Comparison of ENCODE assay signal across 8 mouse cellular contexts in the genomic region with DNA sequence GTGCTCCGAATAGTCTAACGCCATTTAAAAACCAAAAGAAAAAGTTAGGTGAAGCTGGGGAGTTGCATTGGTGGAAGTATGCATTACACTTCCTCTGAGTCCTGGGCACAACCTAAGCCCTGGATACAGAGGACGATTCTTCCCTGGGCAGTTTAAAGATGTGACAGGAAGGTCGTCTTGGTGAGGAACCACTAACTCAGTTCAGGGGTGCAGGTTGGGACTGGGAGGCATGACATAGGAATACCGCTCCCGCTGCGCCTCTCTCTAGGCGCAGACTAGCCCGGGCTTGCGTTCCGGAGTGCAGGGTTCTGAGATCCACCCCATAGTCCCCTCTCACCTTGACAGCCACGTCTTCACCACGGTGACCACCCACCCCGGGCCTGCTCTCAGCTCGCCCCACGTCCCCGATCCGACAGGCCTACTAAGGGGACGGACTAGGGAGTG. TPM values are rescaled to one million over a fixed set of nuclear protein-coding genes. Genes with fewer than 3 reads are reported as not detected.
DNase-seq lines count a peak whose midpoint lies in the region; ATAC-seq and TF ChIP-seq lines count a peak whose summit lies in the region.

No protein-coding gene starts in this region.

- H3K4me3 ChIP-seq in layer of hippocampus, adult 2 months: peak overlapping the region; percentile 98

- no peak; the same call in 1 of the 2 replicates for TF ChIP-seq CTCF in layer of hippocampus, adult 2 months (conservative IDR thresholded peaks at IDR 0.05)

- DNase-seq in layer of hippocampus, adult 2 months (ENCODE audit: low spot score in 2 of 2): no peak
- DNase-seq in layer of hippocampus, adult 9-11 months: no peak
- no peak for DNase-seq in layer of hippocampus, adult 8-10 months (ENCODE audit: low spot score in 2 of 2)
- no peak for DNase-seq in cerebellum, postnatal 4 days (ENCODE audit: low spot score in 2 of 2)
- no peak for DNase-seq in spleen, postnatal 14 days (ENCODE audit: low spot score in 2 of 2)

- H3K27ac ChIP-seq in layer of hippocampus, adult 2 months: peak overlapping the region; percentile 97

- ATAC-seq in activated CD4-positive, CD25-positive, alpha-beta regulatory T cell, adult 4 months: peak; percentile 51
- ATAC-seq in hematopoietic stem cell, adult 5-6 weeks (replicated peaks in 1 of 2; ENCODE audit: insufficient read depth in 1 of 2, low FRiP score in 2 of 2, low TSS enrichment in 1 of 2, low read depth in 1 of 2, poor library complexity in 2 of 2, severe bottlenecking in 2 of 2): peak; percentile 48 to 50
- ATAC-seq in megakaryocyte, adult 5-6 weeks (ENCODE audit: poor library complexity, severe bottlenecking): peak; percentile 46

RNA-seq across cellular contexts. Expression of a gene that starts 0.4 kb away (rescaled TPM):
- 10 to 100 TPM; 63.0 to 63.2 TPM for total RNA-seq in layer of hippocampus, adult 2 months (2021)
- polyA plus RNA-seq in activated CD4-positive, CD25-positive, alpha-beta regulatory T cell, adult 4 months (2017; shearing (Covaris generic)): 10 to 100 TPM; 80.3 to 88.0 TPM
- total RNA-seq in hematopoietic stem cell, adult 5-6 weeks (2017): 68.5 and 80.9 TPM in 2 replicates
- total RNA-seq in megakaryocyte, adult 5-6 weeks (2015): 86.5 and 89.1 TPM in 2 replicates
- total RNA-seq in megakaryocyte, adult 5-6 weeks (2017): 72.5 and 74.6 TPM in 2 replicates
- 10 to 100 TPM; 64.8 to 75.7 (median 68.7) TPM for total RNA-seq in layer of hippocampus, adult 8-10 months (2022)

RNA-seq across cellular contexts. Expression of a gene that starts 21.2 kb away (rescaled TPM):
- total RNA-seq in layer of hippocampus, adult 2 months (2021): 10 to 100 TPM; 16.1 to 25.0 TPM
- polyA plus RNA-seq in activated CD4-positive, CD25-positive, alpha-beta regulatory T cell, adult 4 months (2017; shearing (Covaris generic)): 10 to 100 TPM; 60.4 to 63.8 TPM
- total RNA-seq in hematopoietic stem cell, adult 5-6 weeks (2017): 112 and 142 TPM in 2 replicates
- 31.9 and 44.9 TPM in 2 replicates for total RNA-seq in megakaryocyte, adult 5-6 weeks (2015)
- 62.8 and 63.0 TPM in 2 replicates for total RNA-seq in megakaryocyte, adult 5-6 weeks (2017)
- 10 to 100 TPM; 16.7 to 21.6 (median 18.3) TPM for total RNA-seq in layer of hippocampus, adult 8-10 months (2022)

RNA-seq across cellular contexts. Expression of a gene that starts 21.5 kb away (rescaled TPM):
- under 1 TPM; 0.20 to 0.51 TPM for total RNA-seq in layer of hippocampus, adult 2 months (2021)
- polyA plus RNA-seq in activated CD4-positive, CD25-positive, alpha-beta regulatory T cell, adult 4 months (2017; shearing (Covaris generic)): 10 to 100 TPM; 14.0 to 14.4 TPM
- 50.0 and 72.0 TPM in 2 replicates for total RNA-seq in hematopoietic stem cell, adult 5-6 weeks (2017)
- total RNA-seq in megakaryocyte, adult 5-6 weeks (2015): 69.9 and 71.2 TPM in 2 replicates
- 78.5 and 84.0 TPM in 2 replicates for total RNA-seq in megakaryocyte, adult 5-6 weeks (2017)
- under 1 TPM in 3 of 4 experiments, not detected in 1; 0.37 to 0.57 (median 0.45) TPM for total RNA-seq in layer of hippocampus, adult 8-10 months (2022)

RNA-seq across cellular contexts. Expression of a gene that starts 59.7 kb away (rescaled TPM):
- total RNA-seq in layer of hippocampus, adult 2 months (2021): 100 to 1,000 TPM; 125 to 128 TPM
- 100 to 1,000 TPM; 231 to 248 TPM for polyA plus RNA-seq in activated CD4-positive, CD25-positive, alpha-beta regulatory T cell, adult 4 months (2017; shearing (Covaris generic))
- total RNA-seq in hematopoietic stem cell, adult 5-6 weeks (2017): 110 and 112 TPM in 2 replicates
- 71.1 and 73.9 TPM in 2 replicates for total RNA-seq in megakaryocyte, adult 5-6 weeks (2015)
- total RNA-seq in megakaryocyte, adult 5-6 weeks (2017): 68.5 and 81.1 TPM in 2 replicates
- 100 to 1,000 TPM; 120 to 127 (median 125) TPM for total RNA-seq in layer of hippocampus, adult 8-10 months (2022)

Comparison
In these comparisons a context has a peak if more than half of its experiments do, and no peak if none do; other contexts are left out.
1. RNA of a gene that starts 21.5 kb away (total RNA-seq): 69.9 to 84.0 TPM in megakaryocyte, adult 5-6 weeks and 50.0 to 72.0 TPM in hematopoietic stem cell, adult 5-6 weeks; 0.20 to 0.51 TPM in layer of hippocampus, adult 2 months and 0.37 to 0.57 TPM in layer of hippocampus, adult 8-10 months; every median in the first group is over 10 times any median in the second.
2. Peak in every context shown above with its lines, with median percentiles within 50 percentile points of each other: ATAC-seq.